Mouse (Mus musculus): ENCODE data around the gene Lrtm2. TPM values are rescaled to one million over a fixed set of nuclear protein-coding genes. Genes with fewer than 3 reads are reported as not detected.
A peak's percentile ranks its signal among the peaks of the same experiment; 100 is the strongest.

Gene Lrtm2
- total RNA-seq, 2 experiments from 2014 or later: 52.0 to 56.5 TPM

DNA sequence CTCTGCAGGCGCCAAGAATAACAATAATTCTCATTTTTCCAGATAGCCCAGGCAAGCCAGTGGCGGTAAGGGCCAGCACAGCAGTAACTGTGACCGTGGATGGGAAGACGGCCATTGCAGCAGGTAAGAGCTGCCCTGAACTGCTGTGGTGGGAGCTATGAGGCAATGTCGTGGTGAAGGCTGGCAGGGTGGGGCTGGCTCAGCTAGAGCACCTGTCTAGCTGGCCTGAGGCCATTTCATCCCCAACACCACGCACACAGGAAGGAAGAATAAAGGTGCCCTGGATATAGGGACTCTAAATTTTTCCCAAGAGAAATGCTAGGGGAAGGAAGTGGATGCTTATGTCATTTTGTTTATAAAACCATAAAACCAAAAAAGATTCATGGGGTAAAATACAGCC lies 18.2 kb downstream of the Lrtm2 start:
- intact Hi-C loops (cut with DNase I): loop anchor here (5.0 kb wide), 1 partner anchor 65 kb away; no protein-coding TSS in a partner anchor
- DNase-seq (ENCODE audit: low spot score in 2 of 2): no peak

DNA sequence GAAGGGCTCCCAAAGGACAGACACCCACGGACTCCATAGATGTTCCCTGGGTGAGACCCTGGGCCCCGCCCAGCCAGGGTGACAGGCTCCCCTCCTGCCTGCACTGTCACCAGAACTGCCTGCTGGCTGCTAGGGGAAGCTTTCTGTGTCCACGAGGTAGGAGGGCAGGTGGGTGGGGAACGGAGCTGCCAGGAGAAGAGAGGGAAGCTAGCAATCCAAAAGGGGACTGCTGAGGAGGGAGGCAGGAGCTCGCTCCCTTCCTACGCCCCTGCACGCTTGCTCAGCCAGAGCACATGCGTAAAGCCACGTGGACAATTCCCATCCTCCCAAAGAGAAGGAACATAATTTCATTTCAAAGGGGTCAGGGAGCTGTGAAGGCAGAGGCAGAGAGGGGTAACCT lies 20.4 kb downstream of the Lrtm2 start:
- intact Hi-C loops (cut with DNase I): loop anchor here (1.0 to 5.0 kb wide), 2 partner anchors 19 to 63 kb away; no protein-coding TSS in a partner anchor
- DNase-seq (ENCODE audit: low spot score in 2 of 2): peak; percentile 62 to 94

DNA sequence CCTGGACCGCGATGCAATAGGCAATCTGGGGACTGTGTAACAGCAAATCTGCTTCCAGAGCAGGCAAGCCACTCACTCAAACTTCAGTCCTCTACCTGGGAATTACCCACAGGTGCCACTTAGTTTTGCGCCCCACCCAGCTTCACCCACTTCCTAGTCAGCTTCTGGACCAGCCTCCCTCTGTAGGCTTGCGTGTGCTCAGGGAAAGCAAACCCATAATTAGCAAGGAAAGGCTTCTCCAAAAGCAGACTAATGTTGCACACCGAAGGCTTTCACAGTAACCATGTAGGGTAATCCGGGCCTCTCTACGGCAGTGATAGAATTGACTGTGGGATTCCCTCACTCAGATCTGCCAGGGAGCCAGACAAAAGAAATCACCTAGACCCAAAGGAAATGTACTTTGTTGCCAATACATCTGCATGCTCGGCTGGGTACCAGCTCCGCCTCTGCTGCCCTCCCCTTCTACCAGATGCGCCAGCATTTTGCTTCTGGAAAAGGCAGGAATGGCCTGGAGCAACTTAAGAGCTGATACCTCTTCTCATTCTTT lies 22.6 kb downstream of the Lrtm2 start:
- intact Hi-C loops (cut with DNase I): no loop called here
- peak in 1 of 2 experiments; percentile 67 for DNase-seq (ENCODE audit: low spot score in 2 of 2)

DNA sequence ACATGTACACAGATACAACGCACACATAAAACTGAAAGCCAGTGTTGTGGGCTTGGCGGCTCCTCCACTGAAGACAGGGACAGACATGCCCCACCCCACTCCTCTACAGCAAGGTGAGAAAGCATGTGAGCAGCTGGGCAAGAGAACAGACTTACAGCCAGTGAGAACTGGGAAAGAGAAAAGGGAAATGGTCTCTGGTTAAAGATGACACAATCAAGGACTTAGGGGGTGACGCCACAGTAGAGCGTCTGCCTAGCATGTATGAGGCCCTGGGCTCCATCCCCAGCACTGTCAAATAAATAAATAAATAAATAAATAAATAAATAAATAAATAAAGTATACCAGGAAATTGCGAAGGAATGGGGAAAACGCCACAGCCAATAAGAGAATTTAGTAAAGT lies 27.2 kb downstream of the Lrtm2 start:
- no peak for DNase-seq (ENCODE audit: low spot score in 2 of 2)
- intact Hi-C loops (cut with DNase I): no loop called here

DNA sequence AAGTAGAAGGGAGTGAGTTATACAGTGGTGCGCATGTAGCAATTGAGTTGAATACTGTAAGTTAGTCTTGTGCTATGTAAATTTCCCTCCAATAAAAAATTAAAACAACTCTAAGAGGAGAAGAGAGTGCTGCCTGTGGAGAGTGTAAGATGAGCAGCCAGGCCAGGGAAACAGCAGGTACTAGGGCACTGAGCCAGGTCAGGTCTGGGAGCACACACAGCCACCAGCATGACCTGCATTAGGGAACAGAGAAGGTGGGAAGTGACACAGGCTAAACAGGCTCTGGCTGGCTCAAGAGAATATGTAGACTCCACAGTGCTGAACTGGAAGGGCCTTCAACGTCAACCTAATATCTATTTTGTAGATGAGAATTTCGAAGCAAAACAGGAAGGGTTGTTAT lies 29.3 kb downstream of the Lrtm2 start:
- DNase-seq (ENCODE audit: low spot score in 2 of 2): no peak
- intact Hi-C loops (cut with DNase I): no loop called here

DNA sequence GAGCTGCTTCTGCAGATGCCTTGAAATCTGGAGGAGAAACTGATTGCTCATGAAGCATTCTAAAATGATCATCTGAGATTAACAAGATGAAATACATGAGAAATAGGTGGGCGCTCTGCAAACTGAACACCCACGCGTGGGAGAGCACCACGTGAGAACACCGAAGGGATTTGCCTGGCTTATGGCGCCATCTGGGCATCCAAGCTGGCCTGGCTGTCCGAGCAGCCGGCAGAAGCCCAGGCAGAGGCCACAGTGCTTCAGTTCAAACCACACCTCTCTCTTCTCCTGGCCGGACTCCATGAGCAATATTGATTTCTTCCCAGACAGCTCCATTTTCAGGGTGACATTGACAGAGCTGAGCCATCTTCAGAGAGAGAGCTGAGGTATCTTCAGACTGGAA lies 49.8 kb downstream of the Lrtm2 start:
- intact Hi-C loops (cut with DNase I): loop anchor here (5.0 kb wide), 1 partner anchor 58 kb away; no protein-coding TSS in a partner anchor

DNA sequence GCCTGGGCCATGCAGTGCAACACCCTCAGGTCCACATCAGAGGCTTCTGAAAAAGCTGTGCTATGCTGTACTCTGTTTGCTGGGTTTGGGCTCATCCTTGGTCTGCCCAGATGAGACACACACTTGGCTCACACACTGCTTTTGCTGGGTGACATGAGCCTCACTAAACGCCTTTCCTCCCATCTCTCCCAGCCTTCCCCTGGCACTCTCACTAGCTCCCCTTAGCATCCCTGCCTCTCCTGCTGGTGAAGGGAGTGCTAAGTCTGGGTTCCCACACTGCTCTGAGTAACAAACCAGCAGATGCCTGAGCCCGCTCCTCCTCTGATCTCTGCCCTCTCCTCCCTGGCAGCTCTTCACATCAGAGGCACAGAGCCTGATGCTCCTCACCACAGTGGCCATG lies 53.9 kb downstream of the Lrtm2 start:
- DNase-seq (ENCODE audit: low spot score in 2 of 2): peak in 1 of 2 experiments; percentile 29
- intact Hi-C loops (cut with DNase I): no loop called here

More for the DNA sequence above, 49.8 kb downstream of the Lrtm2 start:
- peak; percentile 72 to 79 for DNase-seq (ENCODE audit: low spot score in 2 of 2)

Other genes with a start within 250 kb of the Lrtm2 start
- gene Dcp1b, start 155.5 kb downstream of the Lrtm2 start, total RNA-seq (2021): 10 to 100 TPM; 14.7 to 16.5 TPM
- 10 to 100 TPM; 60.6 to 70.9 TPM for gene Cacna1c, start 134.3 kb downstream of the Lrtm2 start, total RNA-seq (2021)
- 1 to 10 TPM; 2.6 to 4.6 TPM for gene Cacna2d4, start 94.2 kb downstream of the Lrtm2 start, total RNA-seq (2021)
- 10 to 100 TPM; 36.6 to 40.2 TPM for gene Adipor2, start 86.9 kb upstream of the Lrtm2 start, total RNA-seq (2021)
- 10 to 100 TPM; 33.5 to 34.3 TPM for gene Fbxl14, start 148.9 kb upstream of the Lrtm2 start, total RNA-seq (2021)
- gene Wnt5b, start 213.6 kb upstream of the Lrtm2 start, total RNA-seq (2021): 1 to 10 TPM; 1.6 to 1.9 TPM